Mouse (Mus musculus) heart, postnatal 0 days (tissue): ENCODE measurements at regions not wholly inside any gene's neighbourhood (a gene's known extent, or its start where the extent isn't known, plus 50 kb on each side); places are given as distances from the start of the nearest gene placed in this dataset.

Experiments
- CTCF ChIP-seq: IDR thresholded peaks from 2 replicates; pipeline ENCODE4 v1.5.1; 2016; ENCODE audit warnings: antibody characterized with exemption, control low read depth, low read depth
- EP300 ChIP-seq: IDR thresholded peaks from 2 replicates; pipeline ENCODE4 v1.6.1; 2016; ENCODE audit warnings: antibody characterized with exemption, low read depth

DNA sequence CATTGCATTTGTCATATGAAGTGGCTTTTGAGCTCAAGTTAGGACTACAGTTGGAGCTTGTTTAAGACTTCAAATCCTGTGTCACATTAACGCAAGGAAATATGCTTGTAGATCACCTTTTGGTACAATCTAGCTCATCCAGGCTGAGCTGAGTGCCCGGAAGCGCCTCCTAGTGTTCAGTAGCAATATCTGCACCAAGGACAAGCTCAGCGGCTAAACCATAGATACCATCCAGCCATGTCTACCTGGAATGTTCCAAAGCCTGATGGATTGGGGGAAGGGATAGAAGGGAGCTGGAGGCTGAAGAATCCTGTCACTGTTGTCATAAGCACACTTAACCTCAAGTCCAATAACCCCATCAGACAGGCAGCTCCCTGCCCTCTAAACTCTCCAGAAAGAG lies 128.4 kb downstream of the Srek1 start:
- TF ChIP-seq EP300 = no peak
- peak; percentile 66 for TF ChIP-seq CTCF
